Mouse (Mus musculus): ENCODE data around the gene Icam5.

Gene Icam5

DNA sequence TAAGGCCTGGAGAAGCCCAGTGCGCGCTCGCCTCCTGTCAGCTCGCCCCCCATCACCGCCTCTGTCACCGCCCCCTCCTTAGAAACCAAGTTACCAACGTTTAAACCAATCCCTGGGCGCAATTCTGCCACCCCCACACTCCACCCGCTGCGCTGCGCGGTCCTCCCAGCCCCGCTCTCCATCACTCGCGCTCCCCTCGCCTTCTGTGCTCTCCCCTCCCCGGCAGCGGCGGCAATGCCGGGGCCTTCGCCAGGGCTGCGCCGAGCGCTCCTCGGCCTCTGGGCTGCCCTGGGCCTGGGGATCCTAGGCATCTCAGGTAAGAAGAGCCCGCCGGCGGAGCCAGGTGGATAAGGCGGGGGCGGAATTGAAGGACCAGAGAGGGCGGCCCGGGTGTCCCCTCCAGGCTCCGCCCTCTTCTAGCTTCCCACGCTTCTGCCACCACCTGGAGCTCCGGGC is at the start of gene Icam5:
Gene Icam5, plus strand, starts transcription at position 178 of the 456 bp plus-strand sequence.
- Histone ChIP-seq H3K9me3 (ENCODE audit: low read length) (no peaks in the 10 kb centered on the region), H3K4me1 (replicated peaks; ENCODE audit: low read depth, low read length) (peaks cover 93% of the 10 kb centered on the region), H3K36me3 (ENCODE audit: insufficient read depth, low read length) (peaks cover 21% of the 10 kb centered on the region), H3K27me3 (ENCODE audit: insufficient read depth, low read length) (peaks cover 50% of the 10 kb centered on the region), H3K4me3 (replicated peaks; ENCODE audit: low read length) (peak within 1 kb of the TSS; percentile 87)
- TF ChIP-seq NANOG (IDR thresholded peaks at IDR 0.05; ENCODE audit: borderline replicate concordance, low read length), result no peak
- TF ChIP-seq POU5F1 (IDR thresholded peaks at IDR 0.05; ENCODE audit: borderline replicate concordance, low read length), result no peak
- TF ChIP-seq CTCF (conservative IDR thresholded peaks at IDR 0.05; ENCODE audit: low read length), result no peak

DNA sequence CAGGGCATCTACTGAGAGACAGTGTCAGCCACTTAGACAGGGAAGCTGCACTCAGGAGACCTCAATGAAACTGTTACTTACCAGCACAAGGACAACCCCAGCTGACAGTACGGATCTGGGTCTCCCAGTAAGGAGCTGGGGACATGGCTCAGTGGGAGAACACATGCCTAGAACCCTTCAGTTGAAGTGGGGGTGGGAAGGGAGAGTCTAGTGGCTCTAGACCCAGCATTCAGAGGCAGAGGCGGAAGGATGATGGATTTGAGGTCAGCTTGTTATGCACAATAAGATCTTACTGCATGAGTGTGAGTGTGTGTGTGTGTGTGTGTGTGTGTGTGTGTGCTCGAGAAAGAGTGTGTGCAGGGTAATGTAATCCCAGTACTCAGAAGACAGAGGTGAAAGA is 49.7 kb upstream of the Icam5 start:
- H3K4me3 ChIP-seq (replicated peaks; ENCODE audit: low read length), result no peak overlapping the region
- no peaks in the 10 kb centered on the region for H3K27me3 ChIP-seq (ENCODE audit: insufficient read depth, low read length)
- TF ChIP-seq CTCF (conservative IDR thresholded peaks at IDR 0.05; ENCODE audit: low read length) (no peak), NANOG (IDR thresholded peaks at IDR 0.05; ENCODE audit: borderline replicate concordance, low read length) (no peak), POU5F1 (IDR thresholded peaks at IDR 0.05; ENCODE audit: borderline replicate concordance, low read length) (no peak)
- peaks cover 6% of the 10 kb centered on the region; the same call in 1 of the 2 replicates for H3K36me3 ChIP-seq (ENCODE audit: insufficient read depth, low read length)
- no peaks in the 10 kb centered on the region for H3K9me3 ChIP-seq (ENCODE audit: low read length)
- peaks cover 97% of the 10 kb centered on the region for H3K4me1 ChIP-seq (replicated peaks; ENCODE audit: low read depth, low read length)

DNA sequence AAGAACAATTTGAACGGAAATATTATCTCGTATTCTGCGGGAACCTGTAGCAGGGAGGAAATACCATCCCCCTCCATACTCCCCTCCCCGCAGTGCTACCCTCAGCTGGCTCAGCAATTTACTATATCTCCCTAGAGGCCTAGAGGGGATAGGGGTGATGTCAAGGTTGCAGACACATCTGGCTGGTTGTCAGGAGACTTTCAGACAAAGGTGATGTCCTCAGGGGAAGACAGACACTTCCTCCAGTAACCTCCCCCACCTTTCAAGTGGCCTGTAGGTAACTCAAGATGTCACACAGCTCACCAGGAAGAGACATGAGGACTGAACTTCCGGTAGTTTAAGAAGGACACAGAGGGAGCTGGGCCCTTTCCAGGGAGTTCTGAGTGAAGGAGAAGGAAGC is 48.7 kb upstream of the Icam5 start:
- TF ChIP-seq NANOG (IDR thresholded peaks at IDR 0.05; ENCODE audit: borderline replicate concordance, low read length) (0 out of 2 replicates have a peak, but pooled peaks have one; percentile 14), POU5F1 (IDR thresholded peaks at IDR 0.05; ENCODE audit: borderline replicate concordance, low read length) (no peak)
- Histone ChIP-seq H3K27me3 (ENCODE audit: insufficient read depth, low read length) (no peaks in the 10 kb centered on the region), H3K9me3 (ENCODE audit: low read length) (no peaks in the 10 kb centered on the region), H3K4me1 (replicated peaks; ENCODE audit: low read depth, low read length) (peaks cover 97% of the 10 kb centered on the region), H3K4me3 (replicated peaks; ENCODE audit: low read length) (peak overlapping the region; percentile 67), H3K36me3 (ENCODE audit: insufficient read depth, low read length) (peaks cover 6% of the 10 kb centered on the region; the same call in 1 of the 2 replicates)

DNA sequence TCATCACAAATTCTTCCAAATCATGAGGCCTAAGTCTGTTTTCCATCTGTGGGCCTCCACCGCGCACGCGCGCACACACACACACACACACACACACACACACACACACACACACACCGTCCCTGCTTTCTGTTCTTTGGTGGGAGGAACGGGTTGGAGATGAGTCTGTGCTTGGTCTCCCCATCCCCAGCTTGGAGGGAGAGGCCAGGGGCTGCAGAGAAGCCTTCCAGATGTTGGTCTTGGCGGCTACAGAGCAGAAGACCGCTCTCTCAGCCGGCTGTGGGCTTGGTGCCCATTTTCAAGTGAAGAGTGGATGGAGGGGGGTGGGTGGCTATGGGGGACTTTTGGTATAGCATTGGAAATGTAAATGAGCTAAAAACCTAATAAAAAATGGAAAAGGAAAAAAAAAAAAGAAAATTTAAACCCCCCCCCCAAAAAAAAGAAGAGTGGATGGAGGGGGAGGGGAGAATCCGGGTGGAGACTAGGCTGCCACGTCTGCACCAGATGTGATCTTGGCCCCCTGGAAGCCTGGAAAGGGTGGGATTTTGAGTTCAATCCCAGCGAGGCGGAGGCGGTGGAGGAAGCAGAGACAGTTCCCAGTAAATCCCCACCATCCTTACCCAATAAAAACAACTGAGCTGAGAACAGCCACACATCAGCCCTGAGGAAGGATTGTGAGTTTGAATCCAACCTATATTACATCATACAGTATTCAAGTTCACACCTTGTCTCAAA is 44.8 kb upstream of the Icam5 start:
- Histone ChIP-seq H3K4me3 (replicated peaks; ENCODE audit: low read length) (peak overlapping the region; percentile 51; the same call in 1 of the 2 replicates), H3K36me3 (ENCODE audit: insufficient read depth, low read length) (peaks cover 6% of the 10 kb centered on the region; the same call in 1 of the 2 replicates), H3K4me1 (replicated peaks; ENCODE audit: low read depth, low read length) (peaks cover 97% of the 10 kb centered on the region), H3K9me3 (ENCODE audit: low read length) (no peaks in the 10 kb centered on the region), H3K27me3 (ENCODE audit: insufficient read depth, low read length) (no peaks in the 10 kb centered on the region)
- TF ChIP-seq CTCF (conservative IDR thresholded peaks at IDR 0.05; ENCODE audit: low read length) (no peak), NANOG (IDR thresholded peaks at IDR 0.05; ENCODE audit: borderline replicate concordance, low read length) (no peak), POU5F1 (IDR thresholded peaks at IDR 0.05; ENCODE audit: borderline replicate concordance, low read length) (no peak)

DNA sequence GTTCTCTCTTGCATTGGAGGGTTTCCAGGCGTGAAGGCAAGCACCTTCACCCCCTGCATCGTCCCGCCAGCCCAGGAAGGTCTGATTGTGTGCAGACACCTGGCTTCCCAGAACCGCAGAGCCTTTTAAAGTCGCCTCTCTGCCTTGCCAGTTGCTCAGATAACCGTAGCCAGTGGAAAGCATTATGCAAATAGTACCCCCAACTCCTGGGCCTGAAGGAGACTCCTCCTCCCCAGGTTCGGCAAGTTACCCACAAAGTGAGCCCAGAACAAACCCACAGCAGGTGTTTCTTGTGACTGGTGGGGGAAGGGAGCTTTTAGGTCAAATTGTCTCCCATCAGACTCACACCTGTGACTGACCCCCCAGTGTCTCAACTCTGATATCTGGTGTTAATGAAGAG is 43.9 kb upstream of the Icam5 start:
- Histone ChIP-seq H3K27me3 (ENCODE audit: insufficient read depth, low read length) (no peaks in the 10 kb centered on the region), H3K9me3 (ENCODE audit: low read length) (no peaks in the 10 kb centered on the region), H3K4me3 (replicated peaks; ENCODE audit: low read length) (peak overlapping the region; percentile 51), H3K4me1 (replicated peaks; ENCODE audit: low read depth, low read length) (peaks cover 97% of the 10 kb centered on the region), H3K36me3 (ENCODE audit: insufficient read depth, low read length) (peaks cover 6% of the 10 kb centered on the region; the same call in 1 of the 2 replicates)
- no peak; the same call in 1 of the 2 replicates for TF ChIP-seq POU5F1 (IDR thresholded peaks at IDR 0.05; ENCODE audit: borderline replicate concordance, low read length)
- no peak for TF ChIP-seq CTCF (conservative IDR thresholded peaks at IDR 0.05; ENCODE audit: low read length)
- no peak for TF ChIP-seq NANOG (IDR thresholded peaks at IDR 0.05; ENCODE audit: borderline replicate concordance, low read length)

DNA sequence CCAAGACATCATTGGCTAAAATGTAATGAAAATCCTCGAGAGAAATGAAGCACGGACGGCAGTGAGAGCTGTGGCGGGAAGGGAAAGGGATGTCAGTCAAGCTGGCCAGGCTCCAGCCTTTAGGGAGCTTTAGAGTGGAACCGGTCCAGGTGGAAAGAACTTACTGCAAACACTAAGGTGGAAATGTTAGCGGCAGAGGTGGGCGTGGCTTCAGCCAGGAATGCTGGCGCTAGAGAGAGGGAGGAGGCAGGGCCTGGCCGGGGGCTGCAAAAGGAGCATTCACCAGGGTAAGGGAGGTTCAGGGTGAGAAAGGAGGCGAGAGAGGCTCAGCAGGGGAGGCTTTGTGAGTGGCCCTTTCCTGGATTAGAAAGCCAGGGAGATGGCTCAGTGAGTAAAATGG is 41.0 kb upstream of the Icam5 start:
- H3K36me3 ChIP-seq (ENCODE audit: insufficient read depth, low read length), result peaks cover 6% of the 10 kb centered on the region; the same call in 1 of the 2 replicates
- no peaks in the 10 kb centered on the region for H3K27me3 ChIP-seq (ENCODE audit: insufficient read depth, low read length)
- H3K9me3 ChIP-seq (ENCODE audit: low read length), result no peaks in the 10 kb centered on the region
- TF ChIP-seq POU5F1 (IDR thresholded peaks at IDR 0.05; ENCODE audit: borderline replicate concordance, low read length), result no peak
- no peak for TF ChIP-seq NANOG (IDR thresholded peaks at IDR 0.05; ENCODE audit: borderline replicate concordance, low read length)
- no peak for TF ChIP-seq CTCF (conservative IDR thresholded peaks at IDR 0.05; ENCODE audit: low read length)
- peak overlapping the region; percentile 48; the same call in 1 of the 2 replicates for H3K4me3 ChIP-seq (replicated peaks; ENCODE audit: low read length)
- peaks cover 83% of the 10 kb centered on the region for H3K4me1 ChIP-seq (replicated peaks; ENCODE audit: low read depth, low read length)

DNA sequence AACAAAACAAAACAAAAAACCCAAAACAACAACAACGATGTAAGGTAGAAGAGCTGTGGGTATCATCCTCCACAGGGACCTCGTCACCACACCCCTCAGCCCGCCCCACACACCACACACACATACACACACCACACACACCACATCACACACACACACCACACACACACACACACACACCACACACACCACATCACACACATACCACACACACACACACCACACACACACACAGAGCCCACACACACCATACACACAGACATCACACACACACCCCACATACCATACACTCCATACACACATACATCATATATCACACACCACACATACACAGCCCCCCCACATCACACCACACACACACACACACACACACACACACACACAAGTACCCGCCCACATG is 40.3 kb upstream of the Icam5 start:
- Histone ChIP-seq H3K9me3 (ENCODE audit: low read length) (no peaks in the 10 kb centered on the region), H3K4me1 (replicated peaks; ENCODE audit: low read depth, low read length) (peaks cover 76% of the 10 kb centered on the region)
- TF ChIP-seq POU5F1 (IDR thresholded peaks at IDR 0.05; ENCODE audit: borderline replicate concordance, low read length) (no peak), NANOG (IDR thresholded peaks at IDR 0.05; ENCODE audit: borderline replicate concordance, low read length) (no peak)

DNA sequence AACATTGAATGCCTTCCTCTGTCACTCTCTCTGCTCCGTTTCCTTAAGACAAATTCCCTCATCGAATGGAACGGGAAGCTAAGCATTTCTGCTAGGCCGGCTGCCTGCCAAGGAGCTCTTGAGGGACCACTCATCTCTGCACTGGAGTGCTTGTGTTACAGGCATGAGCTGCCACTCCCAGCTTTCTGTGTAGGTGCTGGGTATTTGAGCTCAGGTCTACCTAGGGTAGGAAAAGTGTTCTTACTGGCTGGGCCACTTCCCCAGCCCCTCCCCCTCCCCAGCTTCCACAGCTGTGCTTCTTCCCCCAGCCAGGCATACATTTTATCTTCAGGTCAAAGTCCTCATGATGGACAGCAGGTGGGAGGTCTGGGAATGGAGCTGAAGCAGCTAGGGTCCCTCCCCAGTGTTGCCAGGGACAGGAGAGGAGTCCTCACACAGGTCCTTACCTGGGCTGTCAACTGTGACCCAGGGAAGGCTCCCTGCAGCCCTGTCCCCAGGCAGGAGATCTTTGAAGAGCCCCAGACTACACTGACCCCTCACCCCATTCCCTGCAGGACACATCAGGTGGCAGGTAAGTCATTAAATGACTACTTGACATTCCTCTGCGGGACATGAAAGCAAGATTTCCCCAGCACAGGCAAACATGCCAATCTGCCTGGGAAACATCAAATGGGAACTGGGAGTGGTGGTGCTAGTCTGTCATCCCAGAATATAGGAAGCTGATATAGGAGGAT is 38.5 kb upstream of the Icam5 start:
- H3K36me3 ChIP-seq (ENCODE audit: insufficient read depth, low read length), result no peaks in the 10 kb centered on the region
- H3K9me3 ChIP-seq (ENCODE audit: low read length), result no peaks in the 10 kb centered on the region
- H3K27me3 ChIP-seq (ENCODE audit: insufficient read depth, low read length), result no peaks in the 10 kb centered on the region
- no peak overlapping the region for H3K4me3 ChIP-seq (replicated peaks; ENCODE audit: low read length)
- H3K4me1 ChIP-seq (replicated peaks; ENCODE audit: low read depth, low read length), result peaks cover 63% of the 10 kb centered on the region
- TF ChIP-seq CTCF (conservative IDR thresholded peaks at IDR 0.05; ENCODE audit: low read length) (no peak), POU5F1 (IDR thresholded peaks at IDR 0.05; ENCODE audit: borderline replicate concordance, low read length) (no peak)

More for the DNA sequence above, 40.3 kb upstream of the Icam5 start:
- H3K36me3 ChIP-seq (ENCODE audit: insufficient read depth, low read length), result no peaks in the 10 kb centered on the region
- no peaks in the 10 kb centered on the region for H3K27me3 ChIP-seq (ENCODE audit: insufficient read depth, low read length)
- no peak overlapping the region for H3K4me3 ChIP-seq (replicated peaks; ENCODE audit: low read length)

Data from E14TG2a.4 (cell line).